Mouse (Mus musculus) bone marrow, adult 2 months (tissue): ENCODE results near the gene Ethe1.

Source experiments
- CTCF ChIP-seq: fragments of 200-500 bp; IDR thresholded peaks from 2 replicates; pipeline ENCODE4 v1.5.1; 2011; ENCODE audit warnings: low read length, control low read depth; ENCODE audit not compliant: control insufficient read depth, insufficient read depth
- POLR2A ChIP-seq: fragments of 200-500 bp; IDR thresholded peaks from 2 replicates; pipeline ENCODE4 v1.6.1; 2011; ENCODE audit warnings: low read depth, mild to moderate bottlenecking, control low read depth, low read length, borderline replicate concordance; ENCODE audit not compliant: control insufficient read depth

GRCm38 (mm10) chr7:24600941-24601597 is 13.7 kb downstream of the Ethe1 start:
- TF ChIP-seq CTCF = peak; percentile 100
- peak; percentile 52; the same call in 1 of the 2 replicates for TF ChIP-seq POLR2A
